Mouse (Mus musculus) brain, embryonic 14.5 days (tissue): ENCODE data around the gene Setmar.

Experiments used
- CTCF ChIP-seq: fragments of 200-500 bp; IDR thresholded peaks from 2 replicates; pipeline ENCODE4 v1.5.1; 2012; ENCODE audit warnings: inconsistent platforms, mild to moderate bottlenecking, moderate library complexity, borderline replicate concordance; ENCODE audit not compliant: insufficient read depth, insufficient read length; ENCODE audit errors: extremely low read depth
- POLR2A ChIP-seq: fragments of 200-500 bp; IDR thresholded peaks from 2 replicates; pipeline ENCODE4 v1.6.1; 2012; ENCODE audit warnings: mild to moderate bottlenecking, inconsistent platforms, borderline replicate concordance; ENCODE audit not compliant: poor library complexity, insufficient read depth, insufficient read length, severe bottlenecking; ENCODE audit errors: extremely low read depth

DNA sequence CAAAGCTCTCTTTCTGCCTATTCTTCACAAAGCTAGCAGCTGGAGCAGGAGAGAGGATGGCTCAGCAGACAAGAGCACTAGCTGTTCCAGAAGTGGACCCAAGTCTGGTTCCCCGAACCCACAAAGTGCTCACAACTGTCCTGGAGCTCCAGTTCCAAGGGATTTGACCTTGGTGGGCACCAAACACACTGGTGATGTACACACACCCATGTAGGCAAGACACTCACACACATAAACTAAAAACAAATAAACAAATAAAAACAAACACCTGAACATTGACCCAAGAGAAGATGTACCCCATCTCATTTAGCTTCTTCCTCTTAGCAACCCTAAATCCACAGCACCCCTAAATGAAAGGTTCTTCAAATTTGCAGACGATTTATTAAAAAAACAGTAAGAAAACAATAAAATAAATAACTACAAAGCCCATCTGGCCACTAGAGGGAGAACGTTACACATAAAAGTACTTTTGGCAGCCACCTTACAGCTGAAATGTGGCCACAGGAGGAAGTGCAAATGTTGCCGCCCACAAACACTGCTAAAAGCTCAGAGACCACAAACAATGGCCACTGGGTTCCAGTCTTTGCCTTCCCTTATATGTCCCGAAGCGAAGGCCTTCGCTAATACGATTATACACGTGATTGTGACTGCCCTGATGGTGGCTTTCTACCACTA, 33.5 kb downstream of the Setmar start:
- TF ChIP-seq POLR2A: no peak
- peak; percentile 67 for TF ChIP-seq CTCF
